Mouse (Mus musculus) bone marrow macrophage, adult 2 months (primary cell): ENCODE data around the gene Prkcg.

Experiments
- CTCF ChIP-seq: IDR thresholded peaks from 2 replicates; pipeline ENCODE4 v1.5.1; 2012; ENCODE audit warnings: low read depth, mild to moderate bottlenecking, low read length, moderate library complexity
- POLR2A ChIP-seq: IDR thresholded peaks from 2 replicates; pipeline ENCODE4 v1.6.1; 2012; ENCODE audit warnings: mild to moderate bottlenecking, low read depth, low read length, borderline replicate concordance

GRCm38 (mm10) chr7:3287186-3287585, 1.8 kb upstream of the Prkcg start:
- TF ChIP-seq CTCF: no peak
- TF ChIP-seq POLR2A: no peak
